Mouse (Mus musculus) 3134 (cell line): ENCODE data around the gene Slc9a2.
"Not testable (repeated sequence)": the region's sequence is repeated elsewhere in the genome, so short reads cannot be mapped to it uniquely, and the experiment has no call there.

Source experiments
- DNase-seq: peaks from one replicate; pipeline ENCODE4 v3.0.0-alpha.2; 2011; ENCODE audit warnings: low spot score; ENCODE audit not compliant: insufficient read length; ENCODE audit errors: extremely low read depth

Slc9a2 gene

GRCm38 (mm10) chr1:40705099-40705498 lies 24.7 kb downstream of the Slc9a2 start:
- no peak for DNase-seq

- DNase-seq, result peak; percentile 35
Measured at GRCm38 (mm10) chr1:40714950-40715349, 34.6 kb downstream of the Slc9a2 start.

GRCm38 (mm10) chr1:40726051-40726450 lies 45.7 kb downstream of the Slc9a2 start:
- DNase-seq, result no peak

- no peak for DNase-seq
Measured at GRCm38 (mm10) chr1:40727404-40727803, 47.0 kb downstream of the Slc9a2 start.

GRCm38 (mm10) chr1:40728636-40729035 lies 48.3 kb downstream of the Slc9a2 start:
- DNase-seq, result no peak

GRCm38 (mm10) chr1:40737671-40738070 lies 57.3 kb downstream of the Slc9a2 start:
- DNase-seq, result no peak

GRCm38 (mm10) chr1:40738246-40738645 lies 57.9 kb downstream of the Slc9a2 start:
- DNase-seq, result not testable (repeated sequence)

- no peak for DNase-seq
Measured at GRCm38 (mm10) chr1:40740739-40741138, 60.4 kb downstream of the Slc9a2 start.

GRCm38 (mm10) chr1:40746089-40746488 lies 65.7 kb downstream of the Slc9a2 start:
- no peak for DNase-seq

- no peak for DNase-seq
Measured at GRCm38 (mm10) chr1:40759751-40760445, 79.5 kb downstream of the Slc9a2 start.

- no peak for DNase-seq
Measured at GRCm38 (mm10) chr1:40764042-40764441, 83.7 kb downstream of the Slc9a2 start.

GRCm38 (mm10) chr1:40764701-40765275 lies 84.4 kb downstream of the Slc9a2 start:
- DNase-seq, result no peak

- no peak for DNase-seq
Measured at GRCm38 (mm10) chr1:40765521-40765920, 85.1 kb downstream of the Slc9a2 start.

GRCm38 (mm10) chr1:40767588-40767987 lies 87.2 kb downstream of the Slc9a2 start:
- no peak for DNase-seq

GRCm38 (mm10) chr1:40768606-40769005 lies 88.2 kb downstream of the Slc9a2 start:
- no peak for DNase-seq

- no peak for DNase-seq
Measured at GRCm38 (mm10) chr1:40769331-40769894, 89.0 kb downstream of the Slc9a2 start.

GRCm38 (mm10) chr1:40771196-40771970 lies 91.0 kb downstream of the Slc9a2 start:
- DNase-seq, result no peak

- peak; percentile 27 for DNase-seq
Measured at GRCm38 (mm10) chr1:40773234-40773633, 92.9 kb downstream of the Slc9a2 start.

- DNase-seq, result no peak
Measured at GRCm38 (mm10) chr1:40774040-40774439, 93.7 kb downstream of the Slc9a2 start.

- no peak for DNase-seq
Measured at GRCm38 (mm10) chr1:40776102-40776501, 95.7 kb downstream of the Slc9a2 start.

GRCm38 (mm10) chr1:40776763-40777162 lies 96.4 kb downstream of the Slc9a2 start:
- no peak for DNase-seq
